Mouse (Mus musculus): ENCODE measurements around the gene Bscl2. TPM values are rescaled to one million over a fixed set of nuclear protein-coding genes. Genes with fewer than 3 reads are reported as not detected.
"Not testable (repeated sequence)": the region's sequence is repeated elsewhere in the genome, so short reads cannot be mapped to it uniquely, and the experiment has no call there.

The Bscl2 gene
- polyA plus RNA-seq, 1 experiment from 2014 or later = 77.4 TPM

DNA sequence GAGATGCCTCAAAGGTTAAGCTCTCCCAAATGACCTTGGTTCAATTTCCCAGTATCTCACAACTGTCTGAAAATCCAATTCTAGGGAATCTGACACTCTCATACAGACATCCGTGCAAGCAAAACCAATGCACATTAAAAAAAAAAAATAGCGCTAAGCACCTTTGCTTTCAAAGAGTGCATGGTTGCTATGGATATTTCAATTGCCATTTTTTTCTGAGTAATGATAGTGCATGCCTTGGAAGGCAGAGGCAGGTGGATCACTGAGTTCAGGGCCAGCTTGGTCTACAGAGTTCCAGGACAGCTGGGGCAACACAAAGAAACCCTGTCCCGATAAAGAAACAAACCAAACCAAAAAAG, 43.7 kb downstream of the Bscl2 start:
- WGBS = 15% methylated on average over 3 of the region's 3 CpGs
- Histone ChIP-seq H3K36me3 (peaks cover 23% of the 10 kb centered on the region), H3K9me3 (no peaks in the 10 kb centered on the region), H3K27me3 (no peaks in the 10 kb centered on the region), H3K4me2 (peak overlapping the region; percentile 65), H3K27ac (peak overlapping the region; percentile 88), H3K4me3 (peak overlapping the region; percentile 71), H3K9ac (peak overlapping the region; percentile 79; the same call in 1 of the 2 replicates), H3K4me1 (peaks cover 10% of the 10 kb centered on the region; the same call in 1 of the 2 replicates)
- no peak for ATAC-seq (ENCODE audit: insufficient number of reproducible peaks, low FRiP score, low TSS enrichment, low read depth)

DNA sequence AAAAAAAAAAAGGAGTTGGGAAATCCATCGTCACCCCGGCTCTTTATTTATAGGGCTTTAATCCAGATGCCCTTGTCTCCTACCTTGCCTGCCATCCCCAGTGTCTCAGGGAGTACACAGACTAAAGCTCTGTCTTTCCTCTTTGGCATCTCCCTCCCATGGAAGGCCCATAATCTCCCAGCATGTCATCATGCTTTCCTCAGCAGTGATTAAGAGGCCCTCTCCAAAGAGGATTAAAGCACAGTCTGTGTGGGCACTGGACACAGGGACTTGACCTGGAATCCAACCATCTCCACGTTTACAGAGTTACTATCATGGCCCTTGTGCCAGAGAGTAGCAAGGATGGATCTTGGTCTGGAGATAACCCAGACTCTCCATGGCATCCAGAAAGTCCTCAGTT, 46.3 kb downstream of the Bscl2 start, which contains the start of the genes Lbhd1 and Gm49403:
Gene Lbhd1 (plus strand): TSS at position 117 of the 400 bp plus-strand sequence.
Gene Gm49403 (plus strand): TSS at position 315 of the 400 bp plus-strand sequence.
- Histone ChIP-seq H3K4me1 (peaks cover 17% of the 10 kb centered on the region), H3K27ac (no peak within 1 kb of the TSS), H3K36me3 (0 out of 2 replicates have a peak, but pooled peaks cover 2% of the 10 kb centered on the region), H3K4me3 (no peak within 1 kb of the TSS), H3K4me2 (no peak within 1 kb of the TSS), H3K27me3 (no peaks in the 10 kb centered on the region), H3K9me3 (no peaks in the 10 kb centered on the region), H3K9ac (no peak within 1 kb of the TSS)
- WGBS = 73% methylated on average over 3 of the region's 3 CpGs
- no peak for ATAC-seq (ENCODE audit: insufficient number of reproducible peaks, low FRiP score, low TSS enrichment, low read depth)

DNA sequence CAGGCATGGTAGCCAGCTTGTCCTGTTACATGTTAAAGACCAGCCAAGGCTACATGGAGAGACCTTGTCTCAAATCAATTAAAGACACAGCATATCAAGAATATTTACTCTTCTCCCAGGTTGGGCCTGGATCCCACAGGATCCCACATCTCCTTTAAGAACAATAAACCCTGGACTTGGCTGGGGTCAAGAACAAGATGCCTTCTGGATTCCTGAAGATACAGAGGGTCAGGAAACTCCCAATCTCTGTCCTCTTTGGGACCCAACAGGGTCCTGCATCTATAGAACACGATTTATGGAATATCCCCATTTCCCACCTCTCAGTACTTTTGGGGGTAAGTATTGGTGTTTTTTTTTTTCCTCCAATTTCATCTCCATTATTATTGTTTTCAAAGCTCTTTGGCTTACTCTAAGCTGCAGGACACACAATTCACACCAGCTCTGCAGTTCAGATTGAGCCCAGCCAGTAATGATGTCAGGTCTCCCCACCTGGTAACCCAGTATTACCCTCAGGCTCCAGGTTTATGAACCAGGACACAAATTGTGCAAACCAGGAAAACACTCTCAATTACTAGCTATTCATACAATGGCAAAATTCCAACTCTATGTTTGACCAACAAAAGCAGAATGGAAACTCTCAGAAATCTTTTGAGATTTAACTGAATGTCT, 49.8 kb downstream of the Bscl2 start:
- peak overlapping the region; percentile 64 for H3K4me3 ChIP-seq
- no peaks in the 10 kb centered on the region for H3K27me3 ChIP-seq
- ATAC-seq (ENCODE audit: insufficient number of reproducible peaks, low FRiP score, low TSS enrichment, low read depth) = no peak
- no peak overlapping the region for H3K9ac ChIP-seq
- H3K27ac ChIP-seq = peak overlapping the region; percentile 92
- WGBS = 55% methylated on average over 1 of the region's 1 CpGs
- peaks cover 9% of the 10 kb centered on the region for H3K36me3 ChIP-seq
- H3K4me1 ChIP-seq = peaks cover 14% of the 10 kb centered on the region
- peak overlapping the region; percentile 67; the same call in 1 of the 2 replicates for H3K4me2 ChIP-seq
- no peaks in the 10 kb centered on the region for H3K9me3 ChIP-seq

DNA sequence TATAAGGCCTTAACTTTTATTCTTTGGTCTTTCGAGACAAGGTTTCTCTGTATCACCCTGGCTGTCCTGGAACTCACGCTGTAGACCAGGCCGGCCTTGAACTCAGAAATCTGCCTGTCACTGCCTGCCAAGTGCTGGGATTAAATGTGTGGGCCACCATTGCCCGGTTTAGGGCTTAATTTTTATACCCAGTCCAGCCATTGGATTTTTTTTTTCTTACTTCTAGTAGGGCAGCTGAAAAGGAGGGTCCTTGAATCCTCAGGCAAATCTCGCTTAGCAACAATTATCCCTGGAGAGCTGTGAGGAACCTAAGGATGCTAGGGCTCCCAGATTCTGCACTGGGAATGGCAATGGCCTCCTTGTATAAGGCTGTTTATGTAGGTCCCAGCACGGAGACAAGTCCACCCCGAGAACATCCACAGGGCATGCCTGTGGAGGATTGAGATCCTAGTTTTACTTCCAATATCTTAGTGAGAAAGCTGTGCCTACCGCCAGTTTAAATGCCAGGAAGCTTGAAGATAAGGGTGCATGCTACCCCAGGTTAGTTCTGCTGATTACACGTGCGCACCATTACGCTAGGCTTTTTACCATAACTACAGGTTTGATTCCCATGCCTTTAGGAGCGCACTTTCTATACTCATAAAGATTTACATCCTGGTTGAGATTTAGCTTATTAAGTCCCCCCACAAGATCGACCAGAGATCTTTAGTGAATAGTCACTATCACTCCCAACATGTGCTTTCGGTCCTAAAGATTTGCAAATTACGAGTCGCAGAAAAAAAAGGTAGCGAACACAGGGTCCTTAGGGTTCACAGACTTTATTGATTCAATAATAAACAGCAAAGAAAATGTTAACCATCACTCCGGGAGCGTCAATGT, 50.6 kb downstream of the Bscl2 start:
- WGBS = 14% methylated on average over 19 of the region's 19 CpGs
- peak overlapping the region; percentile 92 for H3K27ac ChIP-seq

DNA sequence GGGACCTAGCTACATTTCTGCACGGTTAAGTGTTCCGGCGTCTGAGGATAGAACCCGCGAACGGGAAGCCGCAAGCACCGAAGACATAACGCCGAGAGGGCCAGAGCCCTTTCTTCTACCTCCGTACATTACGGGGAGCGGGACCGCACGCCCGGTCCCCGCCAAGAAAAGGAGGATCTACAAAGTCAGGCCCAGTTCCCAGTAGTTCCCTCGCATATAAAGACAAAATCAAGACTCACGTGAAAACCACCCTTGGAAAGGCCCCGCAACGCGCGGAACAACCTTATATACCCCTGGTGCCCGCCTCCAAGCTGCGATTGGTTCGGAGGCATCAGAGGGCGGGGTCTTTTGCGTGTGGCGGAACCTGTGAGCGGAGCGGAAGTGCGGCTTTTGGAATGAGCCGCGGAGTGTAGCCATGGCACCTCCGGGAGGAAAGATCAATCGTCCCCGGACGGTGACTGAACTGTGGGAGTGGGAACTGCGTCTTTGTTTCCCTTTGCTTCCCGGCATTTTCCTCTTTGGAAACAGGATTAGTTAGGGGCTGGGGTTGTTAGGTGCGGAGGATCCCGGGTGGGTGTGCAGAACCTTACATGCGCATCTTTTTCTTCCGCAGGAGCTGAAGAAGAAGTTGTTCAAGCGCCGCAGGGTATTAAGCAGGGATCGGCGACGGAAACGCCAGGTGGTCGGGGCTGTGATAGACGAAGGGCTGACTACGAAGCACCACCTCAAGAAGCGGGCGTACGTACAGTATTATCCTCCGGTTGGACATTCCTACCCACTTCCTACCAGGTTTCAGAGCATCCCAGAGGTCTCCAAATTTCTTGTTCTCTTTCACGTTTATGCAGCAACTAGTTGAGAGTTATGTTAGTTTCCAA, 51.5 kb downstream of the Bscl2 start, which contains the start of the genes 1810009A15Rik and Gm49416:
Gene 1810009A15Rik (plus strand): TSS at position 343 of the 875 bp plus-strand sequence.
Gene Gm49416 (plus strand): TSS at position 416 of the 875 bp plus-strand sequence.
- H3K4me2 ChIP-seq = peak within 1 kb of the TSS; percentile 67

More for the DNA sequence above, 50.6 kb downstream of the Bscl2 start:
- Histone ChIP-seq H3K9ac (peak overlapping the region; percentile 89), H3K27me3 (no peaks in the 10 kb centered on the region), H3K9me3 (no peaks in the 10 kb centered on the region), H3K4me1 (peaks cover 16% of the 10 kb centered on the region), H3K36me3 (peaks cover 9% of the 10 kb centered on the region), H3K4me2 (peak overlapping the region; percentile 67), H3K4me3 (peak overlapping the region; percentile 64)
- no peak for ATAC-seq (ENCODE audit: insufficient number of reproducible peaks, low FRiP score, low TSS enrichment, low read depth)

DNA sequence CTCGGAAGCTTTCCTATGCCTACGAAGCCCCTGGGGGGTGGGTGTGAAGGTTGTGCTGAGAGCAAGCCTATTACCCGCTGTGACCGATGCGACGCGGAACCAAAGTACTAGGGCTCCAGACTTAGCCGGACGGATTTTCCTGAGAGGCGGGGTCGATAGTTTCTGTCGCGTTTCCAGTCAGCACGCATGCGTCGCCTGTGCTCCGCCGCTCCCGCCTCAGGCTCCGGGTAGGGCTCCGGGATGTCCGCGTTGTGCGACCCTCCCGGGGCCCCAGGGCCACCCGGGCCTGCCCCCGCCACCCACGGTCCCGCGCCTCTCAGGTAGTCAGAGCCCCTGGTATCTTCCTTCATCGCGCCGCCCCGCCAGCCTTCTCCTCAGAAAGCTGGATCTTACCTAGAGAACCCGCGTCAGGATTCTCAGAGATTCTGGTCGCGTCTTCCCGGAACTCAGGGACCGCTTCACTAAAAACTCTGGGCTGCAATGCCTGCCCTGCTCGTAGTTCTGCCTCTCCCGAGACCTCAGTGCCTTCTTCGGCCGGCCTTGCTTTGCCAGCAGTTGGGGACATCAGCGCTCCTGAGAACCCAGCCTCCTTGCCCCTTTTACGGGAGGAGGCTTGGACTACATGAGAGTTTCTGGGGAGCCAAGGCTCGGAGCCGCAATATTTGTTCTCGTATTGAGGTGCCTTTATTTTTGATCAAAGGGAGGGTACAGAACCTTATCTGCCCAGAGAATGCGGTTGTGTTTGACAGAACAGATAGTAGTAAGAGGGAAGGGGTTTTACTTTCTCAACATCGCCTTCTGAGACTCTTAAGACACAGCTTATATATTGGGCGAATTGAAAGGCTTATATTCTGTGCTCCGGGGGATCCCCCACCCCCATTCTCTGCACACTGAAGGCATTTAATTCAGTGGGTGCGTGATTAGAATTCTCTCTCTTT, 55.8 kb downstream of the Bscl2 start, which contains the start of gene Ints5:
Gene Ints5 (plus strand): TSS at position 177 of the 938 bp plus-strand sequence.
- 2% methylated on average over 54 of the region's 54 CpGs for WGBS
- peak; percentile 30; the same call in 1 of the 2 replicates for ATAC-seq (ENCODE audit: insufficient number of reproducible peaks, low FRiP score, low TSS enrichment, low read depth)
- peak within 1 kb of the TSS; percentile 90 for H3K27ac ChIP-seq
- peaks cover 37% of the 10 kb centered on the region for H3K4me1 ChIP-seq
- no peaks in the 10 kb centered on the region for H3K9me3 ChIP-seq
- no peaks in the 10 kb centered on the region for H3K27me3 ChIP-seq
- H3K9ac ChIP-seq = peak within 1 kb of the TSS; percentile 84
- peak within 1 kb of the TSS; percentile 79 for H3K4me2 ChIP-seq
- peaks cover 30% of the 10 kb centered on the region for H3K36me3 ChIP-seq
- H3K4me3 ChIP-seq = peak within 1 kb of the TSS; percentile 79

More for the DNA sequence above, 51.5 kb downstream of the Bscl2 start, which contains the start of the genes 1810009A15Rik and Gm49416:
- Histone ChIP-seq H3K4me1 (peaks cover 20% of the 10 kb centered on the region), H3K4me3 (peak within 1 kb of the TSS; percentile 64), H3K9me3 (no peaks in the 10 kb centered on the region), H3K9ac (peak within 1 kb of the TSS; percentile 89), H3K27me3 (no peaks in the 10 kb centered on the region), H3K27ac (peak within 1 kb of the TSS; percentile 92), H3K36me3 (peaks cover 9% of the 10 kb centered on the region)
- under 1% methylated on average over 58 of the region's 58 CpGs for WGBS
- ATAC-seq (ENCODE audit: insufficient number of reproducible peaks, low FRiP score, low TSS enrichment, low read depth) = peak; percentile 92

DNA sequence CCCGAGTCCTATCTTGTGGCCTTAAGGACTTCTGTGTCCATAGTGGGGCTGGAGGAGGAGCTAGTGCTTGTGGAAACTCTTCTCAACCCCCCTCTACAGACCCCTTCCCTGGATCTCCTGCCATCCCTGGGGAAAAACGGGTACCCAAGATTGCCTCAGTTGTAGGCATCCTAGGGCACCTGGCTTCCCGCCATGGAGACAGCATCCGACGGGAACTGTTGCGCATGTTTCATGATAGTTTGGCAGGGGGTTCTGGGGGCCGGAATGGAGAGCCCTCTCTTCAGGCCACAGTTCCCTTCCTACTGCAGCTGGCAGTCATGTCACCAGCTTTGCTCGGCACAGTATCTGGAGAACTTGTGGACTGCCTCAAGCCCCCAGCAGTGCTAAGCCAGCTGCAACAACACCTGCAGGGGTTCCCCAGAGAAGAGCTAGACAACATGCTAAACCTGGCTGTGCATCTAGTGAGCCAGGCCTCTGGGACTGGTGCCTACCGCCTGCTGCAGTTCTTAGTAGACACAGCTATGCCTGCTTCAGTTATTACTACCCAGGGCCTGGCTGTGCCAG, 58.2 kb downstream of the Bscl2 start:
- Histone ChIP-seq H3K27me3 (no peaks in the 10 kb centered on the region), H3K36me3 (peaks cover 30% of the 10 kb centered on the region), H3K4me2 (no peak overlapping the region), H3K27ac (no peak overlapping the region), H3K4me3 (no peak overlapping the region), H3K9ac (no peak overlapping the region), H3K4me1 (peaks cover 39% of the 10 kb centered on the region), H3K9me3 (no peaks in the 10 kb centered on the region)
- 85% methylated on average over 9 of the region's 9 CpGs for WGBS
- ATAC-seq (ENCODE audit: insufficient number of reproducible peaks, low FRiP score, low TSS enrichment, low read depth) = no peak

DNA sequence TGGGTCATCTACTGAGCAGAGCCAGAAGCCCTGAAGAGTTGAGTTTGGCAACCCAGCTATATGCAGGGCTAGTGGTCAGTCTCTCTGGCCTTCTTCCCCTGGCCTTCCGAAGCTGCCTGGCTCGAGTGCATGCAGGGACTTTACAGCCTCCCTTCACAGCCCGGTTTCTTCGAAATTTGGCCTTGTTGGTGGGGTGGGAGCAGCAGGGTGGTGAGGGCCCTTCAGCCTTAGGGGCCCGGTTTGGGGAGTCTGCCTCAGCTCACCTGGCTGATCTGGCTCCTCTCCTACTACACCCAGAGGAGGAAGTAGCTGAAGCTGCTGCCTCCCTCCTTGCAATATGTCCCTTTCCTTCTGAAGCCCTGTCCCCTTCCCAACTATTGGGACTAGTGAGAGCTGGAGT, 59.0 kb downstream of the Bscl2 start:
- H3K9ac ChIP-seq; H3K4me2 ChIP-seq; H3K9me3 ChIP-seq; H3K27me3 ChIP-seq; H3K4me3 ChIP-seq; H3K27ac ChIP-seq; ATAC-seq (ENCODE audit: insufficient number of reproducible peaks, low FRiP score, low TSS enrichment, low read depth): not testable (repeated sequence)
- H3K4me1 ChIP-seq = peaks cover 39% of the 10 kb centered on the region
- WGBS = 74% methylated on average over 5 of the region's 5 CpGs
- peaks cover 23% of the 10 kb centered on the region for H3K36me3 ChIP-seq

DNA sequence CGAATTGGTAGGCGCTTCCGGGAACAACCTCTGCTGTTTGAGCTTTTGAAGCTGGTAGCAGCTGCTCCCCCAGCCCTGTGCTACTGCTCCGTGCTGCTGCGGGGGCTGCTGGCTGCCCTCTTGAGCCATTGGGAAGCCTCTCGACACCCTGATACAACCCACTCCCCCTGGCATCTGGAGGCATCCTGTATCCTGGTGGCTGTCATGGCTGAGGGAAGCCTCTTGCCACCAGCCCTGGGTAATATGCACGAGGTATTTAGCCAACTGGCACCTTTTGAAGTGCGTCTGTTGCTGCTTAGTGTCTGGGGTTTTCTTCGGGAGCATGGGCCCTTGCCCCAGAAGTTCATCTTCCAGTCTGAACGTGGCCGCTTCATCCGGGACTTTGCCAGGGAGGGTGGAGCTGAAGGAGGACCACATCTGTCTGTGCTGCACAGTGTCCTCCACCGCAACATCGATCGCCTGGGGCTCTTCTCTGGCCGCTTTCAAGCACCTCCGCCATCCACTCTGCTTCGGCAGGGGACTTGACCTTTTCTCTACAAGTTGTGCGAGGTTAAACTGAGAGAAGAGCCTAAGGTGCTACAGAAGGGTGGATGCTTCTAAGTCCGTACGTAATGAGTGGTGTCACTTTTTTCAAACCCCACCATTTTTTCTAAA, 60.1 kb downstream of the Bscl2 start:
- H3K27ac ChIP-seq = peak overlapping the region; percentile 91
- peak overlapping the region; percentile 64 for H3K4me2 ChIP-seq
- not testable (repeated sequence) for H3K9me3 ChIP-seq; ATAC-seq (ENCODE audit: insufficient number of reproducible peaks, low FRiP score, low TSS enrichment, low read depth); H3K27me3 ChIP-seq
- H3K4me1 ChIP-seq = peaks cover 39% of the 10 kb centered on the region
- peak overlapping the region; percentile 91 for H3K4me3 ChIP-seq
- H3K36me3 ChIP-seq = peaks cover 28% of the 10 kb centered on the region
- 15% methylated on average over 21 of the region's 21 CpGs for WGBS
- peak overlapping the region; percentile 33 for H3K9ac ChIP-seq

All from limb, embryonic 15.5 days (tissue).